Mouse (Mus musculus) left cerebral cortex, adult 11 months (tissue): ENCODE data around the gene Olfr132.
"Not testable (repeated sequence)": the region's sequence is repeated elsewhere in the genome, so short reads cannot be mapped to it uniquely, and the experiment has no call there.

Experiments
- DNase-seq: peaks from one replicate; pipeline ENCODE4 v3.0.0; 2022; ENCODE audit warnings: low spot score

Olfr132 gene

GRCm38 (mm10) chr17:38134426-38134825 lies at the start of gene Olfr132:
Olfr132 (minus strand) TSS chr17:38134526.
- DNase-seq: no peak

- no peak for DNase-seq
These were observed 36.8 kb upstream of the Olfr132 start, which contains the start of gene Olfr134 for GRCm38 (mm10) chr17:38171088-38171487. Olfr134 (plus strand) TSS chr17:38171388.

GRCm38 (mm10) chr17:38144981-38145380 lies 10.7 kb upstream of the Olfr132 start, which contains the start of gene Olfr133:
Olfr133 (plus strand) TSS chr17:38145281.
- no peak for DNase-seq

GRCm38 (mm10) chr17:38125371-38125770 lies 9.0 kb downstream of the Olfr132 start:
- DNase-seq: not testable (repeated sequence)

- not testable (repeated sequence) for DNase-seq
These were observed 10.1 kb downstream of the Olfr132 start for GRCm38 (mm10) chr17:38124199-38124598.

GRCm38 (mm10) chr17:38088593-38088992 lies 45.7 kb downstream of the Olfr132 start, which contains the start of gene Olfr131:
Olfr131 (minus strand) TSS chr17:38088693.
- DNase-seq: no peak

- no peak for DNase-seq
These were observed 52.0 kb downstream of the Olfr132 start for GRCm38 (mm10) chr17:38082364-38082763.
